Mouse (Mus musculus): ENCODE measurements at regions not wholly inside any gene's neighbourhood (a gene's known extent, or its start where the extent isn't known, plus 50 kb on each side); places are given as distances from the start of the nearest gene placed in this dataset.
A peak's percentile ranks its signal among the peaks of the same experiment; 100 is the strongest.

DNA sequence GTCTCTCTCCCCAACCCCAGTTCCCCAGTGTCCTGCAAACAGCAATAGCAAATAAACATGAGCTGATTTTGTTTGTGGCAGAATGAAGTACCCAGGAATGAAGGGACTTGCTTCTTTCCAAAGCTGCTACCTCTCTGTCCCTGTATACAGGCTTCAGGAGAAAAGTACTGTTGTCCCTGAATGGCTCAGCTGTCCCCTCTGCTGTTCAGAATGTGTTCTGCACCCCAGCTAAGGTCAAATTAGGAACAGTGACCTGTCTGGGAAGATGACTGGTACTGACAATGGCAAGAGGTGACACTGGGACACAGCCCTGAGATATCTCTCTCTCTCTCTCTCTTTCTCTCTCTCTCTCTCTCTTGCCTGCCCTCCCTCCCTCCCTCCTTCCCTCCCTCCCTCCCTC lies 56.6 kb upstream of the Tmem92 start:
- no peaks in the 10 kb centered on the region for H3K36me3 ChIP-seq (replicated peaks)

DNA sequence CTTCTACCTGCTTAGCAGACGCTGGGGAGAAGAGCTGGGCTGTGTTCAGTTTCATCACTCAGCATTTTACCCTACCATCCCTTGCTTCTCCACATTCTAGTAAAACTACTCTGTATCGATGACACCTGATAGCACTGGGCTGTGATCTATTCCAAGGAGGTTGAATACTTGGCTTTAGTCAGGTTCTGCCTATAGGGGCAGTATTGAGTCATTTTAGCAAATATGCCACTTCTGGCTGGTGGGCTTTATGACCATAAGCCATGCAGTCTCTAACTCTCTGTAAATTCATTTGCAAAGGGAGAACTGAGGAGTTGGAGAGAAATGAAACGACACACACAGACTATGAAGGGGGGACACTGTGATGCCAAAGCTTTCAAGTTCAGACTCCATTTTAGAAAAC lies 55.6 kb upstream of the Tmem92 start:
- H3K4me1 ChIP-seq: no peaks in the 10 kb centered on the region
- no peaks in the 10 kb centered on the region for H3K9me3 ChIP-seq
- H3K27ac ChIP-seq (replicated peaks): no peak overlapping the region
- 57% methylated on average over 3 of the region's 3 CpGs for WGBS
- no peak overlapping the region for H3K4me3 ChIP-seq
- H3K27me3 ChIP-seq (replicated peaks; ENCODE audit: low read depth, poor library complexity, severe bottlenecking): no peaks in the 10 kb centered on the region
- no peaks in the 10 kb centered on the region for H3K36me3 ChIP-seq (replicated peaks)
- no peak for DNase-seq (ENCODE audit: low spot score)

More for the DNA sequence above, 56.6 kb upstream of the Tmem92 start:
- H3K27ac ChIP-seq (replicated peaks): no peak overlapping the region
- no peaks in the 10 kb centered on the region for H3K4me1 ChIP-seq
- DNase-seq (ENCODE audit: low spot score): no peak
- H3K27me3 ChIP-seq (replicated peaks; ENCODE audit: low read depth, poor library complexity, severe bottlenecking): no peaks in the 10 kb centered on the region
- H3K9me3 ChIP-seq: no peaks in the 10 kb centered on the region
- H3K4me3 ChIP-seq: no peak overlapping the region

DNA sequence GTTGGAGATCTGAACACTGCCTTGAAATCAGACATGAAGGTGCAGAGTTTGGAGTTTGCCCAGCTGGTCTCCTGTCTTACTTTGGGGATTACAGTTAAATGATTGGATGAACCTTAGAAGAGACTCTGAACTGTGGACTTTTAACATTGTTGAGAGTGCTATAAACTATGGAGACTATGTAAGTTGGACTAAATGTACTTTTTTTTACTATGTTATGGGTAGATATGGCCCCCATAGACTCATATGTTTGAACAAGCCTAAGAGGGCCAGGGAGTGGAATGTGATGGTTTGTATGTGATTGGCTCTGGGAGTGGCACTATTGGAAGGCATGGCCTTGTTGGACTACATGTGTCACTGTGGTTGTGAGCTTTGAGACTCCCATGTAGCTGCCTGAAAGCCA lies 53.8 kb upstream of the Tmem92 start:
- H3K9me3 ChIP-seq: no peaks in the 10 kb centered on the region
- H3K36me3 ChIP-seq (replicated peaks): no peaks in the 10 kb centered on the region
- H3K4me1 ChIP-seq: no peaks in the 10 kb centered on the region
- no peaks in the 10 kb centered on the region for H3K27me3 ChIP-seq (replicated peaks; ENCODE audit: low read depth, poor library complexity, severe bottlenecking)
- no peak for DNase-seq (ENCODE audit: low spot score)
- H3K4me3 ChIP-seq: no peak overlapping the region
- H3K27ac ChIP-seq (replicated peaks): no peak overlapping the region

DNA sequence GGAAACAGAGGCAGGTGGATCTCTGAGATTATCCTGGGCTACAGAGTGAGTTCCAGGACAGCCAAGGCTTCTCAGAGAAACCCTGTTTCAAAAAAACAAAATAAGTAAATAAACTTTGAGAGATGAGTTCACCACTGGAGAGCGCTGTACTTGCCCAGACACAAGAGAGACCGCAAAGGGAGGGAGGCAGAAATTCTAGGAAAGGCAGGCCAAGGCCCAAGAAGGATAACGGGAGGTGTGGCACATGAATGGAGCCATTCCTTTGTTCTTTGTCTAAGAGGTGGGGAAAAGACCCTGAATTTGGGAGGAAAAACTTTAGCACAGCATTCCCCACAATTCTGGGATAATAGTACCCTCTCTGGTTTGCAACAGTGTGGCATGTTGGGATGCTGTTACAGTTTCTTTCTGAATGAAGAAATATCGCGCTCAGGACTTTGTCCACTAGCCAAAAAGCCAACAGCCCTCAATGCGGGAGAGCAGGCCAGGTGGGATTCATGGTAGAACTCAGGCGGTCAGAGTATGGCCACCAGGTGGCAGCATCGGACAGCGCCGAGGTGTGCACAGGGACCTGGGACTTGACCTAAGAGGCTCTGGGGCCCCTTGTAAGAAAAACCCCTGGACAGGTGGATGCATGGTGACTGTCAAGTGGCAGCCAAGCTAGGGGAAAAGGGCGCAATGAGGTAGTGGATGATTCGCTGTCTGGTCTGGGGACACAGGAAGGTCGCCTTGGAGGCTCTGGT lies 49.9 kb upstream of the Tmem92 start:
- peak; percentile 83 for DNase-seq (ENCODE audit: low spot score)
- no peaks in the 10 kb centered on the region for H3K4me1 ChIP-seq
- no peak overlapping the region for H3K27ac ChIP-seq (replicated peaks)
- no peak overlapping the region for H3K4me3 ChIP-seq
- no peaks in the 10 kb centered on the region for H3K36me3 ChIP-seq (replicated peaks)
- WGBS: 28% methylated on average over 13 of the region's 13 CpGs
- no peaks in the 10 kb centered on the region for H3K9me3 ChIP-seq
- H3K27me3 ChIP-seq (replicated peaks; ENCODE audit: low read depth, poor library complexity, severe bottlenecking): no peaks in the 10 kb centered on the region
